Mouse (Mus musculus) neural tube, embryonic 11.5 days (tissue): ENCODE results near the gene Pdxp. TPM values are rescaled to one million over a fixed set of nuclear protein-coding genes. Genes with fewer than 3 reads are reported as not detected.
A peak's percentile ranks its signal among the peaks of the same experiment; 100 is the strongest.

Source experiments
- ATAC-seq: fragments of 200-750 bp; cut with Nextera tagmentation; 2 replicates; pipeline ENCODE4 v1.8.0; 2017; ENCODE audit warnings: moderate number of reproducible peaks, mild to moderate bottlenecking, moderate TSS enrichment, moderate library complexity; ENCODE audit not compliant: insufficient read depth, low FRiP score, low TSS enrichment
- DNase-seq: peaks from one replicate; pipeline ENCODE4 v3.0.0-alpha.2; 2015; ENCODE audit warnings: low spot score
- H3K27ac ChIP-seq: fragments of 300-500 bp; sonication (generic); 2 replicates; pipeline ENCODE4 v1.5.1; 2014; ENCODE audit warnings: low read depth, mild to moderate bottlenecking, low read length
- H3K27me3 ChIP-seq: fragments of 300-500 bp; sonication (generic); 2 replicates; pipeline ENCODE4 v1.6.1; 2014; ENCODE audit warnings: mild to moderate bottlenecking, low read length, mixed read lengths; ENCODE audit not compliant: control insufficient read depth, insufficient read depth
- H3K36me3 ChIP-seq: fragments of 300-500 bp; sonication (generic); 2 replicates; pipeline ENCODE4 v1.6.1; 2014; ENCODE audit warnings: mild to moderate bottlenecking, low read length, moderate library complexity, mixed read lengths; ENCODE audit not compliant: control insufficient read depth, insufficient read depth
- H3K4me1 ChIP-seq: fragments of 300-500 bp; sonication (generic); 2 replicates; pipeline ENCODE4 v1.6.1; 2014; ENCODE audit warnings: low read length, mixed read lengths; ENCODE audit not compliant: control insufficient read depth, insufficient read depth
- H3K4me2 ChIP-seq: fragments of 300-500 bp; sonication (generic); 2 replicates; pipeline ENCODE4 v1.6.1; 2014; ENCODE audit warnings: low read depth, mild to moderate bottlenecking, moderate library complexity
- H3K4me3 ChIP-seq: fragments of 300-500 bp; sonication (generic); 2 replicates; pipeline ENCODE4 v1.5.1; 2014; ENCODE audit warnings: low read depth, low read length
- H3K9ac ChIP-seq: fragments of 300-500 bp; sonication (generic); 2 replicates; pipeline ENCODE4 v1.6.1; 2014; ENCODE audit warnings: mild to moderate bottlenecking, low read length
- H3K9me3 ChIP-seq: fragments of 300-500 bp; sonication (generic); 2 replicates; pipeline ENCODE4 v1.6.1; 2016; ENCODE audit warnings: low read length; ENCODE audit not compliant: control insufficient read depth
- WGBS: fragments of 180-500 bp; shearing (Covaris S2); extraction: QIAGEN DNeasy Blood & Tissue Kit; methylation state at CpG from one replicate; pipeline ENCODE4 v1.1.7; 2014; 5-methylcytosine and 5-hydroxymethylcytosine counted together
- polyA plus RNA-seq: library from polyadenylated mRNA; unstranded; fragments of >200 nt; fragmentation: Nextera tagmentation; extraction: Ambion mirVana; gene quantifications from 2 replicates; pipeline ENCODE4 v1.2.1, GENCODE M21; 2014

Pdxp gene
- polyA plus RNA-seq, 1 experiment from 2014 or later = 34.9 TPM

DNA sequence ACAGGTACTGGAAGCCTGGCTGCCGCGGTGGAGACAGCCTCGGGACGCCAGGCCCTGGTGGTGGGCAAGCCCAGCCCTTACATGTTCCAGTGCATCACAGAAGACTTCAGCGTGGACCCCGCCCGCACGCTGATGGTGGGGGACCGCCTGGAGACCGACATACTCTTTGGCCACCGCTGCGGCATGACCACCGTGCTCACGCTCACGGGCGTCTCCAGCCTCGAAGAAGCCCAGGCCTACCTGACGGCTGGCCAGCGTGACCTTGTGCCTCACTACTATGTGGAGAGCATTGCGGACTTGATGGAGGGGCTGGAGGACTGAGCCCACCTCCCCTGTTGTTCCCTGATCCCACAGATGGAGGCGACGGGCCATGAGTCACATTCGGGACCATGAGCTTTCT, 4.4 kb downstream of the Pdxp start:
- WGBS = 91% methylated on average over 23 of the region's 23 CpGs
- Histone ChIP-seq H3K9ac (no peak overlapping the region), H3K4me3 (no peak overlapping the region), H3K36me3 (peaks cover 6% of the 10 kb centered on the region), H3K27ac (no peak overlapping the region), H3K4me2 (no peak overlapping the region), H3K4me1 (peaks cover 20% of the 10 kb centered on the region), H3K27me3 (no peaks in the 10 kb centered on the region), H3K9me3 (no peaks in the 10 kb centered on the region)
- DNase-seq (no peak), ATAC-seq (no peak)

DNA sequence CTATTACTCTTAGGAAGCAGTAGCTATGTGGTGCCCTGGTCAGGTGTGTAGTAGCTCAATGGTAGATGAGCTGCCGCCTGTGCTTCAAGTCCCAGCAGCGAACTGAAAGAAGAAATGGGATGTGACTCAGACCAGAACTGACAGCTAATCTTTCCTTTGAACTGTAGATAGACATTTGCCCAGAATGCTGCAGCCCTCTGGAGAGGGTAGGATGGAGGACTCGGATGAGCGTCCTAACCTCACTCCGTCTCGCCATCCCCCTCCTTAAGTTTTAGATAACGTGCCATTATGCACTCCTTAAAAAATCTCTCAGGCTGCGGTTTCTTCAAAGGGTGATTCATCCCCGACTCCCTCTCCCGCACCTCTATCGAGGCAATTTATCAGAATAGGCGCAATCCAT, 6.2 kb downstream of the Pdxp start:
- no peak overlapping the region for H3K4me2 ChIP-seq
- no peaks in the 10 kb centered on the region for H3K9me3 ChIP-seq
- no peak overlapping the region for H3K9ac ChIP-seq
- no peak for ATAC-seq
- H3K4me1 ChIP-seq = peaks cover 17% of the 10 kb centered on the region
- H3K27me3 ChIP-seq = no peaks in the 10 kb centered on the region
- WGBS = 81% methylated on average over 12 of the region's 12 CpGs
- H3K4me3 ChIP-seq = no peak overlapping the region
- no peak for DNase-seq
- no peak overlapping the region for H3K27ac ChIP-seq
- peaks cover 6% of the 10 kb centered on the region for H3K36me3 ChIP-seq

DNA sequence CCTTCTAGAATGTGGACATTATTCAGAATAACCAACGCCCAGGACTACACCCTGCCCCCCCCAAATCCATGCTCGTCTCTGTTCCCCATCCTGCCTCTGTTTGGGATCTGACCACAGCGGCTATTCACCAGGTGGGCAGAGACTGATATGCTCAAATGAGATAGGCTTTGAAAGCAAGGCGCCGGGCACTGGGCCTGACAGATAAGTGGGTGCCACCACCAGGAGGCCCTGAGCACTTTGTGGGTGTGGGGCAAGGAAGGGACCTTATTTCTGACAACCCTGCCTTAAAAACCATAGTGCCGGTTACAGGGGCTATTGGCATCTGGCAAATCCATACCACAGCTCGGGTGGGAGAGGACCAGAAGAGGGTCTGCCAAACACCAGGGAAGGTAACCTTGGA, 9.0 kb downstream of the Pdxp start:
- ATAC-seq (no peak), DNase-seq (no peak)
- no peaks in the 10 kb centered on the region for H3K9me3 ChIP-seq
- no peak overlapping the region for H3K4me3 ChIP-seq
- no peak overlapping the region for H3K4me2 ChIP-seq
- peaks cover 4% of the 10 kb centered on the region; the same call in 1 of the 2 replicates for H3K27me3 ChIP-seq
- peaks cover 18% of the 10 kb centered on the region for H3K4me1 ChIP-seq
- no peak overlapping the region for H3K27ac ChIP-seq
- no peak overlapping the region for H3K9ac ChIP-seq
- WGBS = 90% methylated on average over 7 of the region's 7 CpGs
- H3K36me3 ChIP-seq = peaks cover 6% of the 10 kb centered on the region

DNA sequence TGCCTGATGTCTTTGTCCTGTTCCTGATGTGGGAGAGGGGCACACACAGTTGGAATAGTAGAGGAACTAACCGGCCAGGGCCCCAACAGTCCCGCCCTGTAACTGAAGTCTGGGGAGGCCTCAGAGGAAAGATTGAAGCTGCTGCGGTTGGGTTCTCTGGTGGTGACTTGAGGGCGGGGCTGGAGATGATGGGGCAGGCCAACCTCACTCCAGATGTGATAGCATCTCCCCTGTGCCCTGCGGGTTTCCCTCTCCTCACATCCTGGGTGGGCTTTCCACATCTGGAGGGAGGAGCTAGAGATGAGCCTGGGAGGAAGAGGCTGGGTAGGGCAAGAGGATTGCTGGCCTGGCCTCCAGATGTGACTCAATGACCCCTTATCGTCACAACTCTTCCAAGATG, 9.9 kb downstream of the Pdxp start:
- Histone ChIP-seq H3K4me1 (peaks cover 23% of the 10 kb centered on the region), H3K27me3 (peaks cover 4% of the 10 kb centered on the region; the same call in 1 of the 2 replicates), H3K4me2 (no peak overlapping the region), H3K9me3 (no peaks in the 10 kb centered on the region), H3K36me3 (no peaks in the 10 kb centered on the region), H3K9ac (no peak overlapping the region), H3K4me3 (no peak overlapping the region), H3K27ac (no peak overlapping the region)
- DNase-seq (no peak), ATAC-seq (no peak)
- WGBS = 61% methylated on average over 6 of the region's 6 CpGs

DNA sequence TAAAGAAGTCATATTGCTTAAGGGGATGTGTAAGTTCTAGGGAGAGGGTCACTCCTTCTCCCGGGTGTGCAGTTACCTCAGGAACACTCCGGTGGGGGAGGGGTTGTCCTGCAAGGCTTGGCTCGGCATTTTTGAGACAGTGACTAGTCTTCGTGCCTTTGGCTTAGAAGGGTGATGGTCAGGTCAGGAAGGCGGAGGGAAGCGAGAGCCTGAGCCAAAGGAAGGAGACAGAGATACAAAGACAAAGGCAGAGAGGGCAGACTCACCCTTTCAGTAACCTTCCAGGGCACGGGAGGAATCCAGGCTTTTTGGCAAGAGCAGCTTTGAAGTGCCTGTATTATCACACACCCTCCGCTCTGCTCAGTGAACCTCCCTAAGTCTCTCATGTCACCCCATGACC, 11.4 kb downstream of the Pdxp start:
- peaks cover 23% of the 10 kb centered on the region for H3K4me1 ChIP-seq

DNA sequence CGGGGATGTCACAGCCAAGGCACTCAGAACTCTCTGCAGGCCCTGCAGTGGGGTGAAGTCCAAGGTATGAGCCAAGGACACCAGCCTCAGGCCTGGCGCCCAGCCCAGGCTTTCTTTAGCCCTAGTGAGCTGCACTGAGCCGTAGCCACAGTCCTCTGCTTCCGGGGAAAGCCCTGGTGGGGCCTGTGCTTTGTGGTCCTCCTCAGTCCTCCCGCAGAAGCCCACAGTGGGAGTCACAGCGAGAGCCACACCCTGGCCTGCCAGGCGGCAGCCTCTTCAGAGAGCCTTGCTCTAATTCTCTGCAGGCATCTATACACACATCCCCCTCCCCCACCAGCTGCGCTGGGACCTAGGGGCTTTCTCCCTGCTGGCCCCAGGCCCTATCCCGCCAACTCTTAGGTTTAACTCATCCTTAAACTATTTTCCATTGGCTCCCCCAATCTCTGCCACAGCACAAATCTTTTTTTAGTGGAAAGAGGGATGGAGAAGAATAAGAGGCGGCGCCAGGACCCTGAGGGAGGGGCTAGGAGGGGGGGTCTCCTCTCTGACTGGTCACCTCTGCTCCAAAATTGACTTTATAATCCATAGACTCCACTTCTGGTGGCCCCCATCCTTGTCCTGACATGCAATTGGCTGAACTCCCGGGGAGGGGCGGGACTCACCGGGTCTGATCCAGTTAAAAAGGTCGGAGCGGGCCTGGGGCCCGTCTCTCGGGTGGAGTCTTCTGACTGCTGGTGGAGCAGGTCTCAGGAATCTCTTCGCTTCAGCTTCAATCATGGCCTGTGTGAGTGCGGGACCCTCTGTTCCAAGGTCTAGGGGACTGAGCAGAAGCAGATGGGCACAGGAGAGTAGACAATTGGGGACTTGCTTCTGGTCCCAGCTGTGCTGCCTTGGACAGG, 12.6 kb downstream of the Pdxp start, which contains the start of gene Lgals1:
Lgals1 (plus strand) TSS at position 705 of the 899 bp plus-strand sequence.
- peak within 1 kb of the TSS; percentile 62; the same call in 1 of the 2 replicates for H3K27ac ChIP-seq
- peaks cover 4% of the 10 kb centered on the region; the same call in 1 of the 2 replicates for H3K27me3 ChIP-seq
- no peaks in the 10 kb centered on the region for H3K36me3 ChIP-seq
- peak within 1 kb of the TSS; percentile 30 for H3K4me3 ChIP-seq
- ATAC-seq (no peak), DNase-seq (peak; percentile 83)
- no peaks in the 10 kb centered on the region for H3K9me3 ChIP-seq
- H3K9ac ChIP-seq = peak within 1 kb of the TSS; percentile 20
- H3K4me2 ChIP-seq = peak within 1 kb of the TSS; percentile 57
- H3K4me1 ChIP-seq = peaks cover 23% of the 10 kb centered on the region
- WGBS = 8% methylated on average over 20 of the region's 20 CpGs

More for the DNA sequence above, 11.4 kb downstream of the Pdxp start:
- no peaks in the 10 kb centered on the region for H3K36me3 ChIP-seq
- H3K9ac ChIP-seq = peak overlapping the region; percentile 6; the same call in 1 of the 2 replicates
- DNase-seq = no peak
- 34% methylated on average over 8 of the region's 8 CpGs for WGBS
- no peak for ATAC-seq
- no peaks in the 10 kb centered on the region for H3K9me3 ChIP-seq
- H3K4me3 ChIP-seq = no peak overlapping the region
- H3K27me3 ChIP-seq = peaks cover 4% of the 10 kb centered on the region; the same call in 1 of the 2 replicates
- H3K27ac ChIP-seq = no peak overlapping the region
- no peak overlapping the region for H3K4me2 ChIP-seq

DNA sequence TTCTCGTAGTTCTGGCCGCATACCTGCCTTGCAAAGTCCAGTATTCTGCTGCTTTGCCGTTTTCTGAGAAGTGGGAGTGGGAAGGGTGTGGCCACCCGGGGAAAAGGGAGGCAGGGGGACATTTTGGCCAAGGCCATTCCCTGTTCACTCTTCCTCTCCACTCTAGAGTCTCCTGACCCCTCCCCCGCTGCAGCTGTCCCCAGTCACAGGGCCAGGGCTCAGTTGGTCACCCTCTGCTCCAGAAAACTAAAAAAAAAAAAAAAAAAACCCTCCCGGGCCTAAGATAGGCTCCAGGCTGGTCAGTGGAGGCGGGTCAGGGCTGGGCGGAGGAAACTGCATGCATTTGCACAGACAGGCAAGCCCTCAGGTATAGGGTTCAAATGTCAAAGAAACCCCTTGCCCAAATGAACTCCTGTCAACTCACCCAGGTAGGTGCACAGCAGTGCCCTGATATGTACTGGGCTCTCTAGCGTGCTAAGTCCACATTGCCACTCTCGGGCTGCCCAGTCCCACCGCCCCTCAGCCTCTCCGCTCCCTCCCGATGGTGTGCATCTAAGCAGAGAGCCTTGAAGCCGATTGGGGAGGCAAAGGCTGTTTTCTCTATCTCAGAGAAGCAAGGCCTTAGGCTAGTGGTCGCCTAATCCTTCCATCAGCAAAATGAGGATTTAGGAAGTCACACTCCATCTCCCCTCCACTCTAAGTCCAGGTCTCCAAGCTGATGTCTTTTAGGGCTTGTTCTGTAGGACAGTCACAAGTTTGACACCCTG, 13.5 kb downstream of the Pdxp start:
- Histone ChIP-seq H3K9ac (no peak overlapping the region), H3K36me3 (no peaks in the 10 kb centered on the region), H3K27me3 (peaks cover 4% of the 10 kb centered on the region; the same call in 1 of the 2 replicates), H3K4me3 (peak overlapping the region; percentile 30), H3K27ac (no peak overlapping the region), H3K4me1 (peaks cover 23% of the 10 kb centered on the region), H3K4me2 (peak overlapping the region; percentile 57), H3K9me3 (no peaks in the 10 kb centered on the region)
- DNase-seq = no peak
- ATAC-seq = no peak
- WGBS = 20% methylated on average over 15 of the region's 15 CpGs

DNA sequence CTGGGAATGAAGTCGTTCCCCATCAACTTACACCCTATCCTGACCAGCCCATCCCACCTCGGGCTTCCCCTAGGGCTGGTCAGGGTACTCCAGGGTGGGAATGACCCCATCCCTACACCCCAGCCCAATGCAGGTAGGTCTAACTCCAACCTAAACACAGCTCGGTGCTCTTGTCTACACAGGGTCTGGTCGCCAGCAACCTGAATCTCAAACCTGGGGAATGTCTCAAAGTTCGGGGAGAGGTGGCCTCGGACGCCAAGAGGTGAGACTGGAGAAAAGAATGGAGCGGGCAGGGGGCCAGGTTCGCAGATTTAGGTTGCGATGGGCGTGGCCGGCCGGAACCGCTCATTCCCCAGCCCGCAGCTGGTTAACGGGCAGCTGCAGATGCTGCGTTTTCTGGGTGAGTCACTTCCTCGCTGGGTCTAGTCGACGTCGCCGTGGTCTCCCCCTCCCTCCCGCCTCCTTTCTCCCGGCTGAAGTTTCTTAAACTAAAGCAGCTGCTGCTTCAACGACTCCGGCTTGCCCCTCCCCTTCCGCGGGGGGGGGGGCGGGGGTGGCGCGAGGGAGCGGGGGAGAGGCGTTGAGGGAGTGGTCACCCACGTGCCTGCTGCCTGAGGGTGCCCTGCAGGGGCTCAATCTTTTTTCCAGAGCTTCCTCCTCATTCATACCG, 14.2 kb downstream of the Pdxp start:
- Histone ChIP-seq H3K4me2 (peak overlapping the region; percentile 57), H3K4me3 (peak overlapping the region; percentile 30), H3K9ac (peak overlapping the region; percentile 37; the same call in 1 of the 2 replicates), H3K36me3 (no peaks in the 10 kb centered on the region), H3K9me3 (no peaks in the 10 kb centered on the region), H3K27me3 (peaks cover 4% of the 10 kb centered on the region; the same call in 1 of the 2 replicates), H3K27ac (0 out of 2 replicates have a peak overlapping the region, but pooled peaks have one; percentile 3), H3K4me1 (peaks cover 23% of the 10 kb centered on the region)
- 1% methylated on average over 27 of the region's 35 CpGs for WGBS
- ATAC-seq (peak; percentile 43; the same call in 1 of the 2 replicates), DNase-seq (peak; percentile 77)
